Mouse (Mus musculus) kidney, adult 9 months (tissue): ENCODE data around the gene Pcnx2.

Experiments
- DNase-seq: peaks from one replicate; pipeline ENCODE4 v3.0.0; 2022

Pcnx2 gene

GRCm38 (mm10) chr8:125816742-125817141 is 81.4 kb downstream of the Pcnx2 start:
- no peak for DNase-seq

DNA sequence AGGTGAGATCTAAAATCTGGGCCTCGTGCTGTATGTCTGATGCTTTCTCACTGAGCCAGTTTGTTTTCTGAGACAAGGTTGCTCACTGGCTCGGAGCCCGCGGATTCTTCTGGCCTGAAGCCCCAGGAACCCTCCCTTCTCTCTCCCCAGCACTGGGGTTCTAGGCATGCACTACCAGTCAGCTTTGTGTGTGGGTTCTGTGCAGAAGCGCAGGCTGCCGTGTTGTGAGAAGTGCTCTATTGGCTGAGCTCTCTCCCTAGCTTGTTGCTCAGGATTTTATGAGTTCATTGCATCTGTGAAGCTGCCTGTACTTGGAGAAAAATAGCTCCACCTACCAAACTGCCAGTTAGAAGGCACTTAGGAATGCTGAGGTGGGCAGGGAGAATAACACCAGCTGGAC is 89.3 kb downstream of the Pcnx2 start:
- DNase-seq, result no peak

- no peak for DNase-seq
Observed at GRCm38 (mm10) chr8:125807905-125808310, 90.2 kb downstream of the Pcnx2 start.

- DNase-seq, result no peak
Observed at GRCm38 (mm10) chr8:125806459-125806858, 91.7 kb downstream of the Pcnx2 start.

DNA sequence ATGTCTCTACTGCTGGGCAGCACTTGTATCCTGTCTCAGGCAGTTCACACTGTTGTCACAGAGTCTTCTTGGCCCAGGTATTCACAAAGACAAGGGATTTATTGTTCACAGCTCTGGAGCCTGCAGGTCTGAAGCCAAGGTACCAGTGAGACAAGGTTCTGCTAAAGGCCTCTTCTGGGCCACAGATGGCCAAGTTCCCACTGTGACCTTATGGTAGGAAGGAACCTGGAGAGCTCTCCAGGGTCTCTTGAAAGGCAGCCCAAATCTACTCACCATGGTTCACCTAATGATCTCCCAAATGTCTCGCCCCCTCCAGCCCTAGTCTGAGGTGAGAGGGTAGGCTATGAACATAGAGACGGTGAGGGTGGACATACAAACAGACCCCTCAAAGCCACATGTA is 101.1 kb downstream of the Pcnx2 start:
- no peak for DNase-seq

GRCm38 (mm10) chr8:125795341-125795740 is 102.8 kb downstream of the Pcnx2 start:
- no peak for DNase-seq

- no peak for DNase-seq
Observed at GRCm38 (mm10) chr8:125792816-125793455, 105.2 kb downstream of the Pcnx2 start.

- DNase-seq, result no peak
Observed at GRCm38 (mm10) chr8:125786886-125787285, 111.2 kb downstream of the Pcnx2 start.

DNA sequence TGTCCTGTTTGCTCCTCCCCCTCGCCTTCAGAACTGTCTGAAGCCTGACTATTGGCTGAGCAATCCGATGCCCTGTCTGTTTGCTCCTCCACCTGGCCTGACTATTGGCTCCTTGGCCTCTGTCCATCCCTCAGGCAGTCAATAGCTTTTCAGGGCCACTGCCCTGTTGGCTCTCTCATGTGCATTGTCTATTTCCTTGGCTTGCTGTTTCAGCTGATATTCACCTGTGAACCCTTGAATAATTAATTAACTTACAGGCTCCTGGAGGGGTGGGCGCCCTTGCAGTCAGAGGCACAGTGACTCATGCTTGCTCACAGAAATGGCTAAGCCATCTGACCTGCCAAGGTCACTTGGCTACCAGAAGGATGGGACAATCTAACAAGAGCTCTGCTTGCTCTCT is 116.0 kb downstream of the Pcnx2 start:
- DNase-seq, result peak; percentile 31

DNA sequence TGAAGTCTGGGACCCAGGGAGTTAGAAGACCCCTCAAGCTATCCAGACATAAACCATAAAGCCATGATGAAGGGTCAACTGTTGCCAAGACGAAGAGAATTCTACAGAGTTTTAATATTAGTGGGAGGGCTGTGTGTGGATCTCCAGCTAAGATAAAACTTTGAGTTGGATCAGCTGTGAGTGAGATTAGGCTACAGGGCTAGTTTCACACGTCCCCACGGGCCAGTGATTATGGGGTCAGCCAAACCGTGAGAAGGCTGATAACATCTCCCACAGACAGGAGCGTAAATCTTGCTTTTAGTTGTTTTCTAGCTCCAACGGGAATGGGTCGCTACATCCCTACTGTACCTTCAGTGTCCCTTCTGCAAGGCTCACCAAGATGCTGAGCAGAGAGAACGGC is 118.5 kb downstream of the Pcnx2 start:
- DNase-seq, result no peak

DNA sequence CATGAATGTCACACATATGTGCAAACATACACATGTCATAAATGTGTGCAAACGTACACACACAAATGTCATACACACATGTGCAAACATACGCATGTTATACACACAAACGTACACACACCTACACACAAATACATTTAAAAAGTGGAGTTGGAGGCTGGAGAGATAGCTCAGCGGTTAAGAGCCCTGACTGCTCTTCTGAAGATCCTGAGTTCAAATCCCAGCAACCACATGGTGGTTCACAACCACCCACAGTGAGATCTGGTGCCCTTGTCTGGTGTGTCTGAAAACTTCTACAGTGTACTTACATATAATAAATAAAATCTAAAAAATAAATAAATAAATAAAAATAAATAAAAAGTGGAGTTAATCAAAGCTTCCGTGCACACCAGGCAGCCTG is 119.2 kb downstream of the Pcnx2 start:
- no peak for DNase-seq

- DNase-seq, result no peak
Observed at GRCm38 (mm10) chr8:125777478-125778164, 120.5 kb downstream of the Pcnx2 start.

DNA sequence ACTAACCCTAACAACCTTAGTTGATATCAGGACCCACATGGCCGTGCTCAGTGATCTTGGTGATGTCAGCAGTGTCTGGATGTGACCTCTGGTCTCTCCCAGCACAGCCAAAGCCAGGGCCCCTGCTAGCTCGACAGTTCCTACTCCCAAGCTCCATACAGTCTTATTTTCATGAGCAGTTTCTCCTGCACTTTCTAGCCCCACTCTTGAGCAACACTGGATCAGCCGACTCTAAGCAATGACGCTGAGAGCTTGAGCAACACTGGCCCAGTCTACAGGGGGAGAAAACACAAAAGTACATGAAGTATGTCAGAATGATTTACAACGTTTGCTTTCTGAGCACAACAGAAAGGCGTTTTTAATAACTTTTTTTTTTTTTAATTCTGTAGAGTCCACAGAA is 121.3 kb downstream of the Pcnx2 start:
- no peak for DNase-seq

GRCm38 (mm10) chr8:125776314-125776713 is 121.8 kb downstream of the Pcnx2 start:
- DNase-seq, result no peak

GRCm38 (mm10) chr8:125775031-125775430 is 123.1 kb downstream of the Pcnx2 start:
- DNase-seq, result no peak

DNA sequence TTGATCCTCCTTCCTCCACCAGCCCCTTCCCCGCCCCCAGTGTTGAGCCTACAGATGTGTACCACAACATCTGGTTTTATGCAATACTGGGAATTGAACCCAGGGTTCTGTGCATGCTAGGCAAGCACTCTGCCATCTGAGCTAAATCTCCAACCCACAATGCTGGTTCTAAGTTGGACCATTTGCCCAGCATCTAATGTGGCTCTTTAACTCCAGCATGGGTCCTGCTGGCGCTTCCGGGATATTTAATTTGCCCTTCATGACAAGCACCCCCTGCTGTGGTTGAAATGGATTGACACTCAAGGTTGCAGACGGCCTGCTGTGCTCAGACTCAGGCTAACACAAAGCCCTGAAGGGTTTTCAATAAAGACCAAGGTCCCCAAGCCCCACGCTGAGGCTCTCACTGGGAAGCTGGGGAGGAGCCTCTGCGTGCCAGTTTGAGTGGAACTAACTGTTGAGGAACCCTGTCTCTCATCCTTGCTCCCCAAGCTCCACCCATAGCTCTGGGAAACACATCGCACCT is 124.8 kb downstream of the Pcnx2 start:
- no peak for DNase-seq

GRCm38 (mm10) chr8:125772300-125772699 is 125.8 kb downstream of the Pcnx2 start:
- DNase-seq, result peak; percentile 7

DNA sequence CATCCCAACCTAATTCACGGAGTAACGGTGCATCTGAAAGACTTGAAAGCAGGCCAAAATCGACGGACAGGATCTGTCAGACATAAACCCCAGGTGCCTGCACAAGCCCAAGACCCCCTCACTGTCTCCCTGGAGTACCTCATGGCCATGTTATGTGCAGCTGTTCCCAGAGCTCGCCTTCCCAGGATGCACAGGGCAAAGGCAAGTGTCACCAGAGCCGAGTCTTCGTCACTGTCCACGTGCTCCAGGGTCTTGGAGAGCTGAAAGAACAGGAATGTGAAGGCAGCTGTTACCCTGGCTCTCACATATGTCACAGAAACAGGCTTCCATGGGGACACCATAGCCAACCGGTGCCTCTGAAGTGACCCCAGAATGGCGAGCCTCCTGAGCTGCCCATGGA is 130.0 kb downstream of the Pcnx2 start:
- no peak for DNase-seq

DNA sequence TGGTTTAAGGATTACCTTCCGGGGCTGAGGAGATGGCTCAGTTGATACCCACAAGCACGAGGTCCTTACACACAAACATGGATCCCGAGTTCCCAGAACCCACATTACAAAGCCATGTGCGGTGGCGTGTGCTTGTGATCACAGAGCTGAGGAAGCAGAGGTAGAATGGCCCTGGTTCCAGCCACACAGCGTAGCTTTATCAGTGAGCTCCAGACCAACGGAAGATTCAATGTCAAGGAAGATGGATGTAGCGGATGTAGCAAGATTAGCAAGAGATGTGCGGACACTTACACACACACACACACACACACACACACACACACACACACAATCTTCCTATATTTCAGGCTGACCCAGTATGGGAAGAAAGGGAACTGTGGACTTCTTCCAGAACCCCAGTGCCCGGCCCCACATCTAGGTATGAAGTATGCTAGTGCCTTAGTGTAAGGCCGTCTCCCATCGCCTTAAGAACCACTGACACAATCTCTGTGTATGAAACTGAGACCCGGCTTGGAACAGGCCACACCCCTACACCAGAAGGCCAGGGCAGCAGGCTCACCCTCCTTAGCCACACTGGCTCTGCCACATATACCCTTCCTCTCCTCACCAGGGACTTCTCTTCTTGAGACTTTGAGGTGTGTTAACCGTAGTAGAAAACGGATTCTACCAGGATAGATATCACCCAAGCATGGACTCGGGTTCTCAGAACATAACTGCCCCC is 134.9 kb downstream of the Pcnx2 start:
- DNase-seq, result no peak

GRCm38 (mm10) chr8:125759022-125759421 is 139.1 kb downstream of the Pcnx2 start:
- peak; percentile 16 for DNase-seq

- no peak for DNase-seq
Observed at GRCm38 (mm10) chr8:125757106-125757496, 141.0 kb downstream of the Pcnx2 start.

DNA sequence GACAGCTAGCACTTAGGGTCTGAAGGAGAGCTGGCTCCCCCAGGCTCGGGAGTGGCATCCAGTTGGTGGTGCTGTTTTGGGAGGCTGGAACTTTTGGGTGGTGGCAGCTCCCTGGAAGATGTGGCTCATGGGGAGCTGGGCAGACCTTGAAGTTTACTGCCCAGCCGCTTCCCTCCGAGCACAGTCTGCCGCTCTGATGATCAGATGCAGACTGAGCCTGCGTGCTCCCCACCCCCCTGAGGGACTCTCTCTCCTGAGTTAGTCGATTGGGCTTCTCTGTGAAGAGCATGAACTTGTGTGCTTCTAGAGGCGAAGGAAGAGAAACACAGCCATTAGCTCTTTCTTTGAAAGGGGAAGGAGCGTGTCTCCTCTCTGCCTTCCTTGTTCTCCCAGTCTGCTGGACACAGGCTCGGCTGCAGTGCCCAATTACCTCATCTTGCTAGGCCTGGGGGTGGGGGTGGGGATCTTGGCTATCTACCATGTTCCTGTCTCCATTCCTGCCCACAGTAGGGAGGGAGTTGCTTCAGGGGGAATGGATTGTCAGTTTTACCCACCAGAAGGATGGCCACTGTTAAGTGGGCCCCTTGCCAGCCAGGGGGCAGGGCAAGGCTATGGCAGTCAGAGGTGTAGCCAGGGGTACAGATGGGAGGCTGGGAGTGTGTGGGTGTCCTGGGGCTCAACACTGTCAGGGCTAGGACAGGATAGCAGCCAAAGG is 141.6 kb downstream of the Pcnx2 start:
- DNase-seq, result no peak

DNA sequence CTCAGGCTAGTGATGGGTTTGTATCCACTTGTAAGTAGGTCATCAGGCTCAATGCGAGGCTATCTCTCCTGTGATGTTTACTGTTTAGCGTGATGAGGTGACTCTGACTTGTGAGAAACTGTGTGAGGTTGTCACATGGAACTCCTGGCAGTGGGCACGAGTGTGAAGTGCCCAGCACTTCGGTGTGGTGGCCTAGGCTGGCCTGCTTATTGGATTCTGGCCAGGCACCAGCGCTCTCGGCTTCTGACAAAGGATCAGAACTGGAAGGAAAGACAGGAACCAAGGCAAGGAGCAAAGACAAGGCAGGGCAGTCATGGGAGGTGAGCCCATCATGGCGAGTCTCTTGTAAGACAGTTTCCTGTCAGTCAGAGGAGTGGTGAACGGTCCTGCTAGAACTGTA is 142.2 kb downstream of the Pcnx2 start:
- no peak for DNase-seq
